Mouse (Mus musculus) frontal cortex, adult 2 months (tissue): ENCODE measurements around the gene Pbx4. TPM values are rescaled to one million over a fixed set of nuclear protein-coding genes. Genes with fewer than 3 reads are reported as not detected.

Experiments
- DNase-seq, 2 experiments: peaks; one replicate each; pipeline ENCODE4 v3.0.0; 2022; ENCODE audit warnings: low spot score in 1 of 2; ENCODE audit errors: extremely low spot score in 1 of 2
- polyA plus RNA-seq: library from polyadenylated mRNA; depleted of rRNA; stranded (reverse); fragments of >200 nt; gene quantifications from 2 replicates; pipeline ENCODE4 v1.2.3, GENCODE M21; 2012

The Pbx4 gene
- polyA plus RNA-seq, 1 experiment = 40.0 TPM

DNA sequence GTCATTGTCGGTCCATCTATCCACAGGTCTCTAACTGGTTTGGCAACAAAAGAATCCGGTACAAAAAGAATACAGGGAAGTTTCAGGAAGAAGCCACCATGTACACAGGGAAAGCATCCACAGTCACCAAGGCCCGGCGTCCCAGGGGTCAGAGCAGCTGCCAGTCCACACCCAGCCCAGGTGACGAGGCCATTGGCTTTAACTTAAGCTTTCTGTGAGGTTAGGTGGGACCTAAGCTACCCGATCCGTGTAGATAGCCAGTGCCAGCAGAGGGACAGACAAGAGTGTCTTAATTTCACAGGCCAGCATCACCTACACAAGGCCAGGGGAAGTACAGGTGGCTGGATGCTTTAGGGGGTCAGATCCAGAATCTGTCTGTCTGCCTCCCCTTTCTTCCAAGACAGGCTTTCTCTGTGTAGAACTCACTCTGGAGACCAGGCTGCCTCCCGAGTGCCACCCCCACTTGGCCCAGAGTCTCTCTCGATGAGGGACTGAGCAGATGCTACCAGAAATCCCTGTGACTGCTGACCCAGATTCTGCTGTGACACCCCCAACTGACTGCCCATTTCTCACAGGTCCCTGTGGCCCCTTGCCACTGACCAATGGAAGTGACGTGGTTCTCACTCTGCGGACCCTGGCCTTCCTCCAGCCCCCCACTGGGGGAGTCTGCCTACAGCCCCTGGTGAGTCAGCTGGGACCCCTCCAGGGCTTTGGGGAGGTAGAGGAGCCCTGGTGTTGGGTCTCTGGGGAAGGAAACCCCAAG is 37.9 kb downstream of the Pbx4 start:
- no peak for DNase-seq

DNA sequence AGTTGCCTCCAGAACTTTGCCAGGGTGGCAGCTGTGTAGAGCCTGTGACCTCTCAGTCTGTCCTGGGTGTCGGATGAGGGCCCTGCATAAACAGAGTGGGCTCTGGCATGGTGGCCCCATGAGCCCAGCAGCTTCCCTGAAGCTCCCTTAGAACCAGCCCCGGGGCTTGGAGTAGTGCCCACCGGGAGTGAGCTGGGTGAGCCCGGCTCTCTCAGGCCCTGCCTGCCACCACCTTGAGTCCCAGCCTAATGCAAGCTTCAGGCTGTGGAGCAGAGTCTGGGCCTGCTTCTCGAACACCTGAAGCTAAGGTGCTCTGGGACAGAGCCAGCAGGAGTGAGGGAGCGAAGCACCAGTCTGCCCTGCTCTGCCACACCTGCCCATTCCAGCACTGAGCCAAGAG is 38.6 kb downstream of the Pbx4 start:
- no peak for DNase-seq

DNA sequence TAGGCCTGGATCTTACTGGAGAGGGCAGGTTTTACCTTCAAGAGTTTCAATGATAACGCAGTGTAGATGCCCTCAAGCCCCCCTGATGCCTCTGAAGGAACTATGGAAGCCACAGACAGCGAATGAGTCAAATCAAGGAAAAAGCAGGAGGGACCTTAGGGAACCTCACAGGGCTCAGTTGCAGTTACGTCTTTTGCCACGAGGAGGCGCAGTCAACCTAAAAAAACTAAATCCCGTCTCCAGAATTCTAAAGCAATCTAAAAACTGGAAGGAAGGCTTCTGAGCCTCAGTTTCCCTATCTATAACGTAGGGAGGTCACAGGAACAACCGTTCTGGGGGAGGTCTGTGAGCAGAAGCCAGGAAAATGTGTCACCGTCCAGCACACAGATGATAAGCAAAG is 41.9 kb downstream of the Pbx4 start:
- peak in 1 of 2 experiments; percentile 90 for DNase-seq

DNA sequence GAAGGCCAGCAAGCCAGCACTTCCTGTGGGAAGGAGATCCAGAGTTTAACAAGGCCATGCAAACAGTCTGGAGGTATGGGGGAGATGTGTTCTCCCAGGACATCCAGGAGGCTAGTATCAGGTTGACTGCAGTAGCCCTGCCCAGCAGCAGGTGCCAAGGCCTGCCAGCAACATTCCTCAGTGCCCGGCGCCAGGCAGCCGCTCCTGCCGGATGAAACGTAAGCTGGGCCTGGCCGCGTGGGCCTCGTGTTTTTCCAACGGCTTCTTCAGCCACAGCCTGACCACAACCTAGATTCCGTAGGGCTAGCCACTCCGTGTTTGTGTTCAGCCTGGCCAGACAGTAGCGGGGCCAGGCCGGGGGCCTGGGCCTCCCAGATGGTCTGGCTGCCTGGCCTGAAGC is 42.4 kb downstream of the Pbx4 start:
- DNase-seq = no peak

DNA sequence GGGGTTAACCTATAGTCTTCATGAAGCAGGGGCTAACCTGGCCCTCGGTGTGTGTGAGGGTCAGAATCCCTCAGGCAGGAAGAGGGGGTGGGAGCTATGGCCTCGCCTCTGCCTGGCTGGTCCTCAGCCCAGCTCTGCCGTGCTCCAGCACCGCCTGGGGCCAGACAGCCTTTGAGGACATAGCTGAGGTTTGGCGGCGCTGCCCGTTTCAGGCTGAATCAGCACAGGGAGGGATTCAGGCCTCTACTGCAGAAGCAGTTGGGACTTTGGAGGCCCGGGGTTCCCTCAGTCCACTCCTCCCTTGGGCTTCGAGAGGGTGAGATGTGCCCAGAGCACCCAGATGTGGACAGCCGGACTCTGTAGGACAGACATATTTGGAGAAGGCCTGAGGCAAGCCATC is 43.8 kb downstream of the Pbx4 start:
- DNase-seq = no peak

DNA sequence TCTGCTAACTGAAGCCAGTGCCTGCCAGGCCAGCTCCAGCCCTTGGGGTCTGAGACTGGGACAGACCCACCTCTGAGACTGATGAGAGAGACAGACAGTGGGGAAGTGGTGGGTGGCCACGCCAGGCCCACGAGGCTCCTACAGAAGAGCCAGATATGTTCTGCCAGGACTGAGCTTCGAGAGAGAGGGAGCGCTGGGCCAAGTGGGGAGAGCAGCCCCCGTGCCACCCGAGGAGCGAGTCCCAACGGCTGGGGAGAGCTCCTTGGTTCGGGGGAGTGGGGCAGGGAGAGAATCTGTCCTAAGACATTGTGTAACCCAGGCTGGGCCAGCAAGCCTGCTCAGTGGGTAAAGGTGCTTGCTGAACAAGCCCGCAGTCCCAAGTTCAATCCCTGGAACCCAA is 44.7 kb downstream of the Pbx4 start:
- no peak for DNase-seq

DNA sequence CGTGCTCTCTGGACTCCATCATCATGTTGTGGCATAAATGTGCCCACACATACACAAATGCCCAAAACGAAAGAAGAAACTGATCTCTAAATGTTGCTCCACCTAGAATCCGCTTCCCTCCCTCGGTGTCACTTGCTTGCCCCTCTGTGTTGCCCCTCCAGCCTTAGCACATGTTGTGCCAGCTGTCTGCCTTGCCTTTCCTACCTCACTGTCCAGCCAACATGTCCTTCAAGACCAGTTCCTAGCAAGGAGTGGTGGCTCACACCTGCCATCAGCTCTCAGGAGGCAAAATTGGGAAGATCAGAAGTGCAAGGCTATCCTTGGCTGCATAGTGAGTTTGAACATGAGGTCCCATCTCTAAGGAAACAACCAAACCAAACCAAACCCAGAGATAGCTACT is 45.1 kb downstream of the Pbx4 start:
- no peak for DNase-seq

DNA sequence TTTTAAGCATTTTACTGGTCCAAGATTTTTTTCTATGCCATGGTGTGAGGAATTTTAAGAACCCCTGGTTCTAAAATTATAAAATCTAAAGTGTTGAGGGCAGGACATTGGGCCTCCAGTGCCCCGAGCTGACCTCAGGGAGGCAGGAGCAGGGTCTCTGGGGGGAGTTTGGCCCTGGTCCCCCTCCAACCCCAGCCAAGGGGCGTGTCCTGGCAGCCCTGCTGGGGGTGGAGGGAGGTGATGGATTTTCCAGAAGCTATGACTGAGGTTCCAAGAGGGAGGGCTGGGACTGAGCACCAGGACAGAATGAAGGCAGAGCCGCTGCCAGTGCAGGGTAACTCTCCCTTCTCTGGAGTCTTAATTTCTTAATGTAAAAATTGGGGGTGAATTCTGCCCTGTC is 45.7 kb downstream of the Pbx4 start:
- no peak for DNase-seq

DNA sequence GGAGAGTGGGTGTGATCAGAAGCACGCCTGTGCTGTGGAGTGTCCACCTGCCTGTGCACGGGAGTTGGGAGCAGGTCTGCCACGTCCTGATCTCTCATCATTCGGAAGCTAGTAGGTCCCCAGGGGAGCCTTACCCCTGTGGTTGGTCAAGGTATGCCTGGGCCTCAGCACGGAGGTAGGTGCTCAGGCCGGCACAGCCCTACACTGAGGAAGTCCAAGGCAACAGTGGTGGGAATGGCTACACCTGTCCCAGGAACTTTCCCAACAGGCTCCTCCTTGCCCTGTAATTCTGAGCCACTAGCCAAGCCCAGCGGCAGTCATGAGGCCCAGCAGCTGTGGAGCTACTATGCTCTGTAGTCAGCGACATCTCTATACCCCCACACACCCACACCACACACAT is 47.4 kb downstream of the Pbx4 start:
- no peak for DNase-seq

DNA sequence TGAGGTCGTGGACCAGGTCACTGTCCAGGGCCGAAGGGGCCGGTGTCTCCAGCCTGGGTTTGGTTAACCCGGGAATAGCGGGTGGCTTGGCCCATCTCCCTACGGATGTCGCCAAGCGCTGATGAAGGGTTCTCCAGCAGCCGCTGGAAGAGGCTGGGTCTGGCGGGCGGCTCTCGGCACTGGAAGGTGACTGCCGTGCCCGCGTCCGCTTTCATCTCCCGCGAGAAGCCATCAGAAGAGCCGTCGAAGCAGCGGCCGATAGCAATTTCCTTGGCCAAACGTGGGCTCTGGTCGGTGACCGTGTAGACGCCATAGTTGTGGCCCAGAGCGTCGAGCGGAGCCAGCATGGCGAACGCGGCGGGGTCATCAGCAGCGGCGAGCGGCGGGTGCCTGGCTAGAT is 48.5 kb downstream of the Pbx4 start:
- DNase-seq = no peak

DNA sequence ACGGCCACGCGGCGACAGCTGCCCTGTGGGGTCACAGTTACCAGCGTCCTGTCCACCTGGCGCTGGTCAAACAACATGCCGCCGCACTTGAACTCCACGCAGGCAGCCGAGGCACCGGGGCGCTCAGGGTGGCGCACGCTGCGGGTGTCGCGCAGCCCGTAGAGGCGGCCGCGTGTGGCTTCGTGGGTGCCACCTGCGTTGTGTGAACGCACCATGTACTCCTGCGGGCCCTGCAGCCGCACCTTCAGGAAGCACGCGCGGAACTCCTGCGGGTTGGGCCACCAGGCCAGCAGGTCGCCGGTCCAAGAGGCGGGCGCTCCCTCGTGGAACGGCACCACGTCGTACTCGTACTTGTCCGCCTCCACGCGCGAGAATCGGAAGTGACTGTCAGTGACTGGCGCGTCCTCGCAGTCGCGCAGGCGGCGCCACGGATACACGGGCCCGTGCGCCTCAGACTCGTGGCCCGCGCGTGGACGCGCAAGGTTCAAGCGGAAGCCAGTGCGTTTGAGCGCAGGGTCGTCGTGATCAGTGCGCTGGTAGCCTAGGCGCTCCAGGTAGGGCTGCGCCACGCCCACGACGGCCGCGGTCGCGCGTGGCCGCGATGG is 49.1 kb downstream of the Pbx4 start:
- DNase-seq = no peak

DNA sequence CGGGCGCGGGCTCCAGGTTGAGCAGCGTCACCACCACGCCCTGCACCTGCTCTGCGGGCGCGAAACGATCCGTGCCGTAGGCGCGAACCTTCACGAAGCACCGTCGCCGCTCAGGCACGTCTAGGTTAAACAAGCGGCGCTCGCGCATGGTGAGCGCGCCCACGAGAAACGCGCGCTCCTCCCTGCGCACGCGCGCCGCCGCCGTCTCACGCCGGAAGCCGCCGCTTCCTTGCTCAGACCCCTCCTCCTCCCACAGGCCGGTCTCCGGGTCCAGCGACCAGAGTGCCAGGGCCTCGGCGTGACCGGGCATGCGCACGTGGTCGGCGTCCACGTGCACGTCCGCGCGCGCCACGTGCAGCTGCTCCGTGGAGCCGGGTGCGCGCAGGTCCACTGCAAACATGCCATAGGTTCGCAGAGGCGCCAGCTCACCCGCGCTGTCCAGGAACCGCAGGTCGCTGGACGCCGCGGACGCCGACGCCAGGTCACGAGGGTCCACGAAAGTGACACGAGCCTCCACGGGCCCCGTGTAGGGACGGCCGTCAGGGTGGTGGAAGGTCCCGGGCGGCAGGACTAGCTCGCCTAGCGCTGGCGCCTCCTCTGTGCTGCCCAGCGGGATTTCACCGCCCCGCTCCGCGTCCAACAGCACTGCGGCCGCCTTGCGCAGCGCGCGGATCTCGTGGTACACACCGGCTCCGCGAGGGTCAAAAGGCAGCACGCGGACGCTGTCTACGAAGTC is 49.9 kb downstream of the Pbx4 start:
- DNase-seq = no peak

DNA sequence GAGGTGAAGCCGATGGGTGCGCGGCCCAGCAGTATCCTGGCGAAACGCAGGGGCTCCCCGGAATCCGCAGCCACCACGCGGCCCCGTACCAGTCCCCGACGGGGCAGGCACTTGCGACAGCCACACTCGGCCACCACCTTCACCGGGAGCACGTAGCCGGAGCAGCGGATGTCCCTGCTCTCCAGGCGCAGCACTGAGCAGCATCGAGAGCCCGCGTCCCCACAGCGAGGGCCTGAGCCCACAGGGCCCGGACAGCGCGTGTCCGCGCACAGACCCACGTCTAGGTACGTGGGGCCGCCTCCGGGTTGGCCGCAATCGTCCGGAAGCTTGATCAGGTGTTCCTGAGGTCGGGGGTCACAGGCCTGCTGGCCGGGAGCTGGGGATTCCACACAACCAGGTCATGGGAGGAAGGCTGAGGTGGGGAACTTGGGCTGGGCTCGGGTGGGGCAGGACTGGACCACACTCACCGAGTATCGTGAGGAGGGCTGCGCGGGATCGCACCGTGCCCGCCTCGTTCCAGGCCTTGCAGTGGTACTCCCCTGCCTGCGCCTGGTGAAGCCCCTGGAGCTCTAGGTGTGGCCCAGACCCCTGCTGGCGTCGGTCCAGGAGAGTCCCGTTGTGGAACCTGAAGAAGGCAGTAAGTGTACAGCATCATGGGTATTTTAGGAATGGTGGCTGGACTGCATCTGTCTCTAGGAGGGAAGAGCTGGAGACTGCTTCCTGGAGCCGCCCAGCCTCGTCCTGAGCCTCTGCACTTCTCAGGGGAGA is 50.7 kb downstream of the Pbx4 start:
- no peak for DNase-seq

DNA sequence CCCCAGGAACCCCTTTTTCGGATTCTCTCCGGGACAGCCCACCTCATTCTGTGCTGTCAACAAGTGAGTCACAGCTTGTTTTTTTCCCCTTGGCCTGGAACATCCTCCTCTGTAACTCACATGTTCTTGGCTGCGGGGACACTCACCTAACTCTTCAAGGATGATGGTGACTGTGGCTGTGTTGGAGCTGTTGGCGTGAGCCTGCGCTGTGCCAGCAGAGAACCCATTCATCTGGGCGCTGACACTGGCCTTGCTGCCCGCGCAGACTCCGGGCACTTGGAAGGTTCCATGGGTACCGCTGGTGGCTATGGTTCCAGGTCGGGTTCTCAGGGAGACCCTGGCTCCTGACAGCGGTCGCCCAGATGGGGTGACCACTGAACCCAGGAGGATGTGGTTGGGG is 51.9 kb downstream of the Pbx4 start:
- no peak for DNase-seq

DNA sequence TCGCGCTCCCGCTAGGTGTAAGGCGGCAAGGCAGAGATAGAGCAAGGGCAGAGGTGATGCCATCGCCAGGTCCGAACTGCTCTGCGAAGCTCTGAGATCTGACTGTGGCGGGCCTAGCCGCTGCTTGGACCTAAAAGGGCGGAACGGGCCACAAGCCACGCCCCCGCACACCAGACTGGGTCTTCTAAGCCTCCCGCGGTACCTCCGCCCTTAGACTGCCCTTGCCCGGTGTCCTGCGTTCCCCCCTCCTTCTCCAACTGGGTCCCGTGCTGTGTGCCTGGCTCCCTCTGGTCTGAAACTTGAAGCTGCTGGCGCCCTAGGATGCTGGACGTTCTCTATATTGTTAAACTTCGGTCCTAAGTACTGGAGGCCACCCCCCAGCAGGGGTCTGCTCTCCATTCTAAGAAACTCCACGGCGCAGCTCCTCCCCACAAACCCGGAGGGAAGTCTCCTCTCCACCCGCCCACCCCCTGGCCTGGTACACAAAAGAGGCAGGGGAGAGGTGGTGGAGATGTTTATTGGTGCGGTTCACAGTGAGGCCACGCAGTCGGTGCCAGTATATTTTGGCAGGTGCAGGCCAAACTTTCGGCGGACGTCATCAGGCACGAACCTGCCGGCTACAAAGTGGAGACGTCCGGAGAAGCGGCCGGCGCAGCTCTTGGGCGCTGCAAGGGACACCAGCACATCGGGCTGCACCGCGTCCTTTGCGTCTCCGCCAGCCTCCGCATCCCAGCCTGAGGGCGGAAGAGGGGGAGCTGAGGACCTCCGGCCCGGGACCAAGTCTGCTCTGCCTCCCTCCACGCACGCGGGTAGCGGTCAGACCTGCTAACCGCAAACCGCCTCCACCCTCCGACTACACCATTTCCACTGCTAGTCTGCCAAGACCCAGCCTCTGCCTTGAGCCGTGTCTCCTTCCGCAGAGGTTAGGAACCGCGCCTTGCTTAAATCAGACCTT is 55.3 kb downstream of the Pbx4 start, which contains the start of gene Cilp2:
Gene Cilp2 (minus strand): TSS at position 399 of the 955 bp plus-strand sequence.
- no peak for DNase-seq

DNA sequence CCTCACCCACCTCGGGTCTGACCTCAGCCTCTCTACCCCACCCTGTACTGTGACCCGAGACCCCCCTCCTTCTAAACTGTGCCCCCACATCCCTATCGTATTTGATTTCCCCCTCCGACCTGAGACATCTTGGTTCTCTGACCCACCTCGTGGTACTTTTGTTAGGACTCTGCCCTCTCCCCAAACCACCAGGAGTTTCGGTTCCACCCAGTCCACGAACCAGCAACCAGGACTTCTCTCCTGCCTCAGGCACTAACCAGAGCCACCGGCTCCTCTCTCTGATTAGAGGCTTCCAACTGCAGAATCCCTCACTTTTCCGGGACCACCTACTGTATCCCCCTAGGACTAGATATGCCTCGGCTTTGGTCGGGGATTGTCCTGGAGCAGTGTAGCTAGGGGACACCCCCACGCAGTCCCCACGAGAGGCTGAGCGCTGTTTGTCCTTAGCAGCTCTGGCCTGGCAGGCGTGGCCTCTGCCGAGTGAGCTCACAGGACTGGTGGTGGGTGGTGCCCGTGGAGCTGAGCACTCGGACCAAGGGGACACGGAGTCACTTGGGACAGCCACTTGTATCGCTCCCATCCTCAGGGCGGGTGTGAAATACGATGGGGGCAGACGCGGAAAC is 56.1 kb downstream of the Pbx4 start:
- DNase-seq = no peak

DNA sequence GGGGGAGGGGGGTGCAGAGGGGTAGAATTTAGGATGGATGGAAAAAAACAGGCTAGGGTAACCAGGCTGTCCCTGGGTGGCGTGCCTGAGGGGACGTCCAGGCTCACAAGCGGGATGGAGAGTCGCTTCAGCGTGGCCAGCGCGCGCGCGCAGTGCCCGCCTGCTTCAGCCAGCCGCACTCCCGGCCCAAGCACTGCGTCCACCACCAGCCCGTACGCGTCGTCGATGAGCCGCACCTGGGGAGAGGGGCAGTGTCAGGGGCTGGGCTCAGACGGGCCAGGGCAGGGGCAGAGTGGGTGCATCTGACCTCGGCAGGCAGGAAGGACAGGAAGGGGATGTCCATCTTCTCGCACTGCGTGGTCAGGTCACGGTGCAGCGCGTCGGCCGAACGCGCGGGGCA is 56.6 kb downstream of the Pbx4 start:
- DNase-seq = no peak

DNA sequence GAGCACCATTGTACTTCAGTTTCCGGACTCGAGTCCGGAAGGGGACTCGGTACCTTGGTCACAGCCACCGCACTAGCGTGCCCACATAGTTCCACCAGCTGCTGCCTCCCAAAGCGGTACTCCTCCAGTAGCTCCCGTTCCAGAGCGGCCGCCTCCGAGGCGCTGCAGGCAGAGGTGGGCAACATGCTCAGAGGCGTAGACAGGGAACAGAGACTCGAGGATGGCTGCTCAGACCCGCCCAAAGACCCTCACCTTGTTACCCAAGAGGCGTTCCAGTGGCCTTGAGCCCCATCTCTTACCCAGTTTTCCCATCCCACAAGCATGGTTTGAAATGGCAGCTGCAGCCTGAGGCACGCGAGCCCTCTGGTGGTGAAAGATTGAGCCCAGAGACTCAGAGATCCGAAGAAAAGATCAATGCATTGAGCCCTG is 58.5 kb downstream of the Pbx4 start:
- peak in 1 of 2 experiments; percentile 77 for DNase-seq

DNA sequence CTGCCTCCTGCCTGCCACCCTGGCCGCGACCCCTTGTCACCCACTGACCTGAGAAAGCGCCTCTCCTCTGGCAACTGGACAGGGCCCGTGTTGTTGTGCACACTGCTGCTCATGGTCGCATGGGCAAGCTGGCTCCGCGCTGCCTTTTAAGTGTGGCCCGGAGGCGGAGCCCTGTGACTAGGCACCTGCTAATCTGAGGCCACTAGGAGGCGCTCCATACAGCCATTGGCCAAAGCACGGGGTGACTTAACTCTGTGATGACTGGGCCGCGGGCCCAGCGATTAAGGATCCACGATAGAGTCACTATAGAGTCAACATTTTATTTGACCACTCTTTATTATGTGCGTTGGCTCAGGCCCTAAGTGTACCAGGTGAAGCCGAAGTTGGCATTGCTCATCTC is 61.6 kb downstream of the Pbx4 start:
- DNase-seq = peak in 1 of 2 experiments; percentile 69
